Mouse (Mus musculus) spleen, adult 2 months (tissue): ENCODE data around the gene Nek4. TPM values are rescaled to one million over a fixed set of nuclear protein-coding genes. Genes with fewer than 3 reads are reported as not detected.

Experiments used
- DNase-seq, 2 experiments: peaks; one replicate each; pipeline versions ENCODE4 v3.0.0 to v3.0.0-alpha.2; 2012 to 2021; ENCODE audit warnings: low spot score in 2 of 2, low read depth in 1 of 2
- H3K27ac ChIP-seq: fragments of 200-500 bp; 2 replicates; pipeline ENCODE4 v1.5.1; 2012; ENCODE audit warnings: low read length, inconsistent platforms; ENCODE audit not compliant: insufficient read depth
- H3K27me3 ChIP-seq: fragments of 200-500 bp; 2 replicates; pipeline ENCODE4 v1.6.1; 2012; ENCODE audit warnings: mild to moderate bottlenecking, moderate library complexity, low read length, inconsistent platforms; ENCODE audit not compliant: control insufficient read depth, insufficient read depth
- H3K36me3 ChIP-seq: fragments of 200-500 bp; 2 replicates; pipeline ENCODE4 v1.6.1; 2012; ENCODE audit warnings: mild to moderate bottlenecking, low read length, inconsistent platforms; ENCODE audit not compliant: control insufficient read depth, insufficient read depth
- H3K4me1 ChIP-seq: fragments of 200-500 bp; 2 replicates; pipeline ENCODE4 v1.6.1; 2011; ENCODE audit warnings: inconsistent platforms; ENCODE audit not compliant: control insufficient read depth, insufficient read depth, insufficient read length
- H3K4me3 ChIP-seq: fragments of 200-500 bp; 2 replicates; pipeline ENCODE4 v1.5.1; 2011; ENCODE audit warnings: mild to moderate bottlenecking, inconsistent platforms; ENCODE audit not compliant: insufficient read depth, insufficient read length; ENCODE audit errors: extremely low read depth
- CTCF ChIP-seq: fragments of 200-500 bp; IDR thresholded peaks from 2 replicates; pipeline ENCODE4 v1.5.1; 2011; ENCODE audit warnings: mild to moderate bottlenecking, inconsistent platforms; ENCODE audit not compliant: insufficient read depth, insufficient read length, insufficient replicate concordance; ENCODE audit errors: extremely low read depth
- POLR2A ChIP-seq: fragments of 200-500 bp; IDR thresholded peaks from 2 replicates; pipeline ENCODE4 v1.6.1; 2011; ENCODE audit warnings: low read depth, low read length, inconsistent platforms
- WGBS: fragments of 180-500 bp; shearing (Covaris S2); methylation state at CpG from one replicate; pipeline ENCODE4 v1.1.7; 2018; 5-methylcytosine and 5-hydroxymethylcytosine counted together
- polyA plus RNA-seq: library from polyadenylated mRNA; depleted of rRNA; stranded (reverse); fragments of >200 nt; gene quantifications from 2 replicates; pipeline ENCODE4 v1.2.3, GENCODE M21; 2012

Gene Nek4
- polyA plus RNA-seq, 1 experiment: 2.0 TPM

GRCm38 (mm10) chr14:31001307-31002205 lies 50.4 kb downstream of the Nek4 start, which contains the start of the genes Glt8d1 and Spcs1:
Gene Glt8d1, plus strand, starts transcription at chr14:31001400.
Gene Spcs1, minus strand, starts transcription at chr14:31001672.
- DNase-seq: peak; percentile 67 to 85
- Histone ChIP-seq H3K36me3 (0 out of 2 replicates have a peak, but pooled peaks cover 1% of the 10 kb centered on the region), H3K4me3 (peak within 1 kb of the TSS; percentile 93), H3K27ac (peak within 1 kb of the TSS; percentile 95), H3K4me1 (peaks cover 2% of the 10 kb centered on the region; the same call in 1 of the 2 replicates), H3K27me3 (no peaks in the 10 kb centered on the region)
- WGBS: under 1% methylated on average over 78 of the region's 84 CpGs
- TF ChIP-seq CTCF (no peak), POLR2A (peak; percentile 57; the same call in 1 of the 2 replicates)

DNA sequence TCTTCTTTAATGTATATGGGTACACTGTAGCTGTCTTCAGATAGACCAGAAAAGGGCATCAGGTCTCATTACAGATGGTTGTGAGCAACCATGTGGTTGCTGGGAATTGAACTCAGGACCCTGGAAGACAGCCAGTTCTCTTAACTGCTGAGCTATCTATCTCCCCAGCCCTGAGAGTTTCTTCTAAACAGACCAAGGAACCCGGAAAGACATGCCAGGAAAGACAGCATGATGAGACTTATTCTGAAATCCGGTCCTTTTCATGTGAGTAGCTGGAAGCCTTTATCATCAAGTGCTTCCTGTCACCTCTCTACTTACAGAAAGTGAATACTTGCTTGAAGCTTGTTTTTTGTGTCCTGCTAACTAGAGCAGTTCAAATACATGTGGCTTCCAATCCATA lies 53.4 kb downstream of the Nek4 start:
- no peaks in the 10 kb centered on the region for H3K27me3 ChIP-seq
- H3K4me3 ChIP-seq: no peak overlapping the region
- peaks cover 2% of the 10 kb centered on the region; the same call in 1 of the 2 replicates for H3K4me1 ChIP-seq
- WGBS: 66% methylated on average over 2 of the region's 2 CpGs
- H3K36me3 ChIP-seq: 0 out of 2 replicates have a peak, but pooled peaks cover 3% of the 10 kb centered on the region
- TF ChIP-seq CTCF (no peak), POLR2A (no peak)
- H3K27ac ChIP-seq: no peak overlapping the region
- no peak for DNase-seq

DNA sequence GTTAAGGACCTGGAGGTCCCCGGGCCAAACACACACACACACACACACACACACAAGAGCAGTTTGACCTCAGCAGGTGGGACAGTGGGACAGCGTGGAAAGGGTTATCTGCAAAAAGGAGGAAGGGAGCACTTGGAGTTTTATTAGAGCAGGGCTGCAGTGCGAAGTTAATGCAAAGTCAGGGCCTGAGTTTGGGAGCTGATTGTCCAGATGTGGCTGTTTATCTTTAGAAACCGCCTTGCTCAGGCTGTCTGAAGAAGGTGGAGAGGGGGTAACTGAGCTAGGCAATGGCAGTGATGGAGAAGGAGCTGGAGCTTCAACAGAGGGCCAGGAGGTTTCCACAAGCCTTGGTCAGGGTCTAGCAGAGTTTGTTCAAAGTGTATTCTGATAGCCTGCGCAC lies 55.6 kb downstream of the Nek4 start:
- WGBS: 80% methylated on average over 5 of the region's 5 CpGs
- H3K36me3 ChIP-seq: peaks cover 14% of the 10 kb centered on the region
- TF ChIP-seq CTCF (no peak), POLR2A (no peak)
- no peaks in the 10 kb centered on the region for H3K4me1 ChIP-seq
- H3K27ac ChIP-seq: no peak overlapping the region
- H3K27me3 ChIP-seq: no peaks in the 10 kb centered on the region
- no peak overlapping the region for H3K4me3 ChIP-seq
- DNase-seq: no peak

GRCm38 (mm10) chr14:31011588-31011987 lies 60.4 kb downstream of the Nek4 start:
- peaks cover 46% of the 10 kb centered on the region for H3K36me3 ChIP-seq
- no peak for DNase-seq

DNA sequence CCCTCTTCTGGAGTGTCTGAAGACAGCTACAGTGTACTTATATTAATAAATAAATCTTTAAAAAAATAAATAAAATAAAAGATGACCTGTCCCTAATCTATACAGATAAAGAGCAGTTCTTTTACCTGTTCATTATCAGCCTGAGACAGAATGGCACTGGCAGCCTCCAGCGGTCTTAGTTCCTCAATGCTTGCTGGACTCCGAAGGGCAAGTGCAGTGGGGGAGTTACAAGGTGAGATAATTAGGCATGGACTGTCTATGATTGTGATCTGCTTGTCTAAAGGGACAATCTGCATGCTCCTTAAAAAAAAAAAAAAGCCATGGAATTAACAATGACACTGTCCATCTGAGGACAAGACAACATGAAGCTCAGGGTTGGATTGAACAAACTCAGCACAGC lies 62.8 kb downstream of the Nek4 start:
- DNase-seq: no peak
- Histone ChIP-seq H3K36me3 (peaks cover 49% of the 10 kb centered on the region), H3K4me3 (no peak overlapping the region), H3K4me1 (peaks cover 2% of the 10 kb centered on the region; the same call in 1 of the 2 replicates), H3K27ac (no peak overlapping the region), H3K27me3 (no peaks in the 10 kb centered on the region)
- 91% methylated on average over 2 of the region's 2 CpGs for WGBS
- TF ChIP-seq POLR2A (no peak), CTCF (no peak)

More at GRCm38 (mm10) chr14:31011588-31011987, 60.4 kb downstream of the Nek4 start:
- Histone ChIP-seq H3K4me1 (no peaks in the 10 kb centered on the region), H3K27me3 (no peaks in the 10 kb centered on the region), H3K4me3 (no peak overlapping the region), H3K27ac (no peak overlapping the region)
- WGBS: 94% methylated on average over 3 of the region's 3 CpGs
- TF ChIP-seq POLR2A (no peak), CTCF (no peak)

DNA sequence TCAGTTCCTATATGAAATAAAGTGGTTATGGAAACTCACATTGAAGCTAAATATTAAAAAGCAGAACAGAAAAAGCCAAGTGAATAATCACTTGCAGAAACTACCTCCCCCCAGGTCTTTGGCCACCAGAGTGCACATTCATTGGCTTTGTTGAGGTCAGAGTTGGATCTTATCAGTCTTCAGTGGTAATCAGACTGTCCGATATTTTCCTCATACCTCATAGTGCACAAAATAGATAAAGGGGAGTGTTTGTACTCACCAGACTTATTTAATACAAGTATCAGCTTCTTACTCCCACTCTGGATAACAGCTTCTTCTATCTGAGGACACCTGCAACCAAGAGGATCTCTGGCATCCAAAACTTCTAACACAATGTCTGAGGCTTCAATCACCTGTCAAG lies 64.9 kb downstream of the Nek4 start:
- peaks cover 38% of the 10 kb centered on the region for H3K36me3 ChIP-seq
- H3K27ac ChIP-seq: no peak overlapping the region

More for the DNA sequence above, 64.9 kb downstream of the Nek4 start:
- Histone ChIP-seq H3K4me3 (no peak overlapping the region), H3K27me3 (no peaks in the 10 kb centered on the region), H3K4me1 (peaks cover 2% of the 10 kb centered on the region)
- TF ChIP-seq CTCF (no peak), POLR2A (no peak)
- 65% methylated on average over 1 of the region's 1 CpGs for WGBS
- DNase-seq: no peak
